Mouse (Mus musculus) thymus, adult 2 months (tissue): ENCODE measurements around the gene Fkbp14. TPM values are rescaled to one million over a fixed set of nuclear protein-coding genes. Genes with fewer than 3 reads are reported as not detected.

Experiments
- DNase-seq: peaks from one replicate; pipeline ENCODE4 v3.0.0; 2021
- H3K27ac ChIP-seq: fragments of 200-500 bp; 2 replicates; pipeline ENCODE4 v1.5.1; 2012; ENCODE audit warnings: low read length, control low read depth; ENCODE audit not compliant: control insufficient read depth, insufficient read depth
- H3K27me3 ChIP-seq: fragments of 200-500 bp; 2 replicates; pipeline ENCODE4 v1.6.1; 2012; ENCODE audit warnings: mild to moderate bottlenecking, low read length, moderate library complexity, mixed read lengths; ENCODE audit not compliant: control insufficient read depth, insufficient read depth
- H3K36me3 ChIP-seq: fragments of 200-500 bp; 2 replicates; pipeline ENCODE4 v1.6.1; 2012; ENCODE audit warnings: mild to moderate bottlenecking, low read length, moderate library complexity; ENCODE audit not compliant: control insufficient read depth, insufficient read depth
- H3K4me1 ChIP-seq: fragments of 200-500 bp; replicated peaks from 2 replicates; pipeline ENCODE4 v1.6.1; 2012; ENCODE audit warnings: low read length; ENCODE audit not compliant: control insufficient read depth, insufficient read depth
- H3K4me3 ChIP-seq: fragments of 200-500 bp; 2 replicates; pipeline ENCODE4 v1.5.1; 2012; ENCODE audit warnings: mild to moderate bottlenecking, low read length, control low read depth, moderate library complexity; ENCODE audit not compliant: control insufficient read depth, insufficient read depth
- CTCF ChIP-seq: fragments of 200-500 bp; IDR thresholded peaks from 2 replicates; pipeline ENCODE4 v1.5.1; 2012; ENCODE audit warnings: mild to moderate bottlenecking, control low read depth, low read length, moderate library complexity, borderline replicate concordance; ENCODE audit not compliant: control insufficient read depth, poor library complexity, insufficient read depth; ENCODE audit errors: extremely low read depth
- POLR2A ChIP-seq: fragments of 200-500 bp; IDR thresholded peaks from 2 replicates; pipeline ENCODE4 v1.6.1; 2012; ENCODE audit warnings: mild to moderate bottlenecking, low read length, control low read depth, moderate library complexity; ENCODE audit not compliant: control insufficient read depth, poor library complexity, insufficient read depth; ENCODE audit errors: extremely low read depth
- WGBS: fragments of 180-500 bp; shearing (Covaris S2); methylation state at CpG from one replicate; pipeline ENCODE4 v1.1.7; 2018; 5-methylcytosine and 5-hydroxymethylcytosine counted together
- polyA plus RNA-seq: library from polyadenylated mRNA; depleted of rRNA; stranded (reverse); fragments of >200 nt; gene quantifications from 2 replicates; pipeline ENCODE4 v1.2.3, GENCODE M21; 2012

Gene Fkbp14
- polyA plus RNA-seq, 1 experiment = 1.1 TPM

DNA sequence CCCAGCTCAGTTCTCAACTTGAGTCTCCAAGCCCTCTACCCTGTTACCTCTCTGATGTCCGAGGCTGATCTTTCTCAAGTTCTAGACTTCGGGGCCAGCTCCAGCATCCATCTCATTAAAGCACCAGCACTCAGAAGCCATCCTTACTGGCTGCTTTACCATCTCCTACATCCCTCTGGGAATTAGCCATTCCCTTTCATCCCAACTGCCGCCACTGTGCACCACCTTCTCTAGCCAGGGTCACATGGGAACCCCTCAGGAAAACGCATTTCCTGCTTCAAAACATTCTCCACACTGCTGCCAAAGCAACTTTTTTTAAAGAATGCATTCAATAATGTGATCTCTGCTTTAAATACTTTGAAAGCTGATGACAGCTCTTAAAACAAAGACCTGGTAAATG, 47.8 kb downstream of the Fkbp14 start:
- no peak overlapping the region for H3K27ac ChIP-seq
- WGBS = 86% methylated on average over 4 of the region's 4 CpGs
- no peaks in the 10 kb centered on the region for H3K4me1 ChIP-seq
- no peak overlapping the region for H3K4me3 ChIP-seq
- no peak for DNase-seq
- no peaks in the 10 kb centered on the region for H3K36me3 ChIP-seq
- no peaks in the 10 kb centered on the region for H3K27me3 ChIP-seq
- TF ChIP-seq POLR2A (no peak), CTCF (no peak)

DNA sequence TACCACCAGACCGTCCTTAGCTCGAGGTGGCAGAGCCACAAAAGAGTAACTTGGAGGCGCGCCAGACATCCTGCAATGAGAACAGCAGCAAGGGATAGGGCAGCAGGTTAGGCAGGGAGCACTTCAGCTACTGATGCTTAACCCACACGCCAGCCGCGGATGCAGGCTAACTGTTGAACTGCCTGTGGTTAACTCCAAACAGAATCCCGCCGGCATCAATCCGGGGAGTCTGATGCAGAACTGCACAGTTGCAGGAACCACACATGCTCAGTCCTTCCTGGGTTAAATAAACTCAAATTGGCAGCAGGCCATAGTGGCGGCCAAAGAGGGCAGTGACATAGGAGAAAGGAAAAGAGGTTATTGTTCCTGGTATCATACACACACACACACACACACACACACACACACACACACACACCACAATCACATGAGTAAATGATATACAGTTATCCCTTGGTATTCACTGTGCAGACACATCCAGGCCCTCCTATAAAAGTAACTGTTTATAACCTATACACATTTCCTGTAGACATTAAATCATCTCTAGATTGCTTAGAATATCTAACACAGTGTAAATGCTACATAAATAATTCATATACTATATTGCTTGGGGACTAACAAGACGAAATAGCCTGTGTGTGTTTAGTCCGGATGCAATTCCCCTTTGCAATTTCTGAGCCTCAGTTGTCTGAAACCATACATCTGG, 48.6 kb downstream of the Fkbp14 start:
- 76% methylated on average over 13 of the region's 13 CpGs for WGBS
- H3K36me3 ChIP-seq = no peaks in the 10 kb centered on the region
- DNase-seq = no peak
- H3K4me1 ChIP-seq = no peaks in the 10 kb centered on the region
- TF ChIP-seq CTCF (no peak), POLR2A (no peak)
- H3K27ac ChIP-seq = no peak overlapping the region
- no peak overlapping the region for H3K4me3 ChIP-seq
- no peaks in the 10 kb centered on the region for H3K27me3 ChIP-seq

DNA sequence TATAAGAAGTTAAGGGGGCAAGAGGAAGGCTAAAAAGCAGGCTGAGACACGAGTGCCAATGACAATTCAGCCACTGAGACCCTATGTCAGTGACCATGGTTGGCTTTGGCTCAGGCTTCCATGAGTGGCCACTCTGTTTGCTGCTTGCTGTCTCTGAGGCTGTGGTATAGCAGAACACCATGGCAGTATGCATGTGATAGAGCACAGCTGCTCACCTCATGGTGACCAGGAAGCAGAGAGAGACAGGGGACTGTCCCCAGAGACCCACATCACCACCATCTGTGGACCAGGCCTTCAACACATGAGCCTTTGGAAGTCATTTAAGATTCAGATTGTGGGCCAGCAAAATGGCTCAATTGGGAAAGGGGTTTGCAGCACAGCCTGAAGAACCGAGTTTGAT, 53.5 kb downstream of the Fkbp14 start:
- H3K27ac ChIP-seq = no peak overlapping the region
- no peaks in the 10 kb centered on the region for H3K4me1 ChIP-seq
- no peak overlapping the region for H3K4me3 ChIP-seq
- TF ChIP-seq CTCF (no peak), POLR2A (no peak)
- WGBS = 85% methylated on average over 2 of the region's 2 CpGs
- DNase-seq = no peak
- no peaks in the 10 kb centered on the region for H3K27me3 ChIP-seq
- no peaks in the 10 kb centered on the region for H3K36me3 ChIP-seq

DNA sequence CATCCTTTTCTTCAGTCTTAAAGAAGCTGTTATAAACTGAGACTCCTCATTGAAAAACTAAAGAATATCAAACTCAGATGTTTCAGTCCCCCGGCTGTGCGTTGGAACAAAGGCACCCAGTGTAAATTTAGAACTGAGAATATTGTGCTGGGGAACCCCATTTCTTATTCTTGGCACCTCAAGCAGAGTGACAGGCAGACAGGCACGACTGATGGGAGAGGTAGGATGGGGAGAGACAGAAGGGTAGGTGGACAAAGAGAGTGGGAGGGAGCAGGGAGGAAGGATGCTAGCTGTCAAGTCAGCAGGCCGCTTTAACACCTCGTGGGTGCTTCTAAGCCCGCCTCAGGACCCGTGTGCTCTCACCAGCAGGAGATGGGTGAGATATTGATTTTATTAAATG, 54.3 kb downstream of the Fkbp14 start:
- Histone ChIP-seq H3K27ac (no peak overlapping the region), H3K4me3 (no peak overlapping the region), H3K27me3 (no peaks in the 10 kb centered on the region), H3K36me3 (no peaks in the 10 kb centered on the region), H3K4me1 (no peaks in the 10 kb centered on the region)
- 92% methylated on average over 7 of the region's 7 CpGs for WGBS
- no peak for DNase-seq
- no peak for TF ChIP-seq CTCF
- TF ChIP-seq POLR2A = no peak

DNA sequence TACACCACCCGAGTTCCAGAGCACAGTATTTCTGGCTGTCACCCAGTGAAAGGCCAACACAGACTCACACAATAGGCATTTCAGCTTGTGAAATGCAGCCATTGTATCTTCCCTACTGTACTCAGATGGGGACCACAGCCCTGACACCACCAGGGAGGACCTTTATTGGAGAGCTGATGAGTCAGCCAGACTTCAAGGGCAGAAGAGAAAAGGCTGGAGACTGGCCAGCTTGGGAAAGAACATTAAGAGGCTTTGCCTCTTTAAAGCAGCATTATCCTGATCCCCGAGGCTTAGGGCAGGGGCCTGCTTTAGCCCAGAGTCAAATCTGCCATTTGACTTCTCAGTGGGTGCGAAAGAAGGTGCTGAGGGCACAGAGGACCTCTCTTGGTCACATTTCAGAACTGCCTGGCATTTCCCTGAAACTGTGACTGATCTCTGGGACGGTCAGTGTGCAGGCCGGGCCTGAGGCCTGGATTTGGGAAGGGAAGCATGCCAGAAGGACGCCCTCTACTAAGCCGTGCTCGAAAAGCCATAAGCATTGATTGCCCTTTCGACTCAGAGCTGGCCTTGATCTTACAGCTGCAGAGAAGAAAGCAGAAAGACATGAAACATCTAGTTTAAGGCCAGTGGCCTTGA, 56.7 kb downstream of the Fkbp14 start:
- Histone ChIP-seq H3K4me3 (no peak overlapping the region), H3K4me1 (no peaks in the 10 kb centered on the region), H3K27me3 (no peaks in the 10 kb centered on the region), H3K27ac (no peak overlapping the region), H3K36me3 (no peaks in the 10 kb centered on the region)
- TF ChIP-seq POLR2A = no peak
- 92% methylated on average over 9 of the region's 9 CpGs for WGBS
- DNase-seq = no peak

DNA sequence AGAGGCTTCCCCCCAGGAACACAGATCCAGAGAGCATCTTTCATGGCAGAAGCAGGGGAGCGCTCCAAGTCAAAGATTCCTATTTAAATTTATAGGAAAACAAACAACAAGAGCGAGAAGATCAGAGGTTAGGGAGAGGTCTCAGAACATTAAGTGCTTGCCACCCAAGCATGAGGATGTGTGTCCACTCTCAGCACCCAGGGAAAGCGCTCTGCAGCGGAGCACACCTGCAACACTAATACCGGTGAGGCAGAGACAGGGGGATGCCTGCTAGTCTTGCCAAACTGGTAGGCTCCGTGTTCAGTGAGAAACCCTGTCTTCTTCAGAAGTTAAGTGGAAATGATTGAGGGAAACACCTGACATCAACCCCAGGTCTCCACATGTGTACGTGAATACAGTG, 57.7 kb downstream of the Fkbp14 start:
- TF ChIP-seq CTCF (no peak), POLR2A (no peak)
- H3K4me1 ChIP-seq = no peaks in the 10 kb centered on the region

DNA sequence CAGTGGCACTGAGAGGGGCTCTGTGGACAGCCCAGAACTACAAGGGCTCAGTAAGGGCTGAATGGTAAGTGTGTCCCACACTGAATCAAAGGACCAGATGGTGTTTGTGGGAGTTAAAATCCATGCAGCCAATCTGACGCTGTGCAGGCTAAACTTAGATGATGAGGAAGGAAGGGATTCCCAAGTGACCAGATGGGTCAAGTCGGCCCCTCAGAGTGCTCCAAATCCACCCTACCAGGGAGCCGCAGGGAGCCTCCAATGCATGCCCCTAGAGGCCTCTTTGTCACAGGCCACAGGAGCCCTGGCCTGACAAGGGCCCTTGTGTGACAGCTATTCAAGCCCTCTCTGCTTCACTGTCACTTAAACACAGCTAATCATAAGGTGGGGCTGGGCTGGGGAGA, 58.3 kb downstream of the Fkbp14 start:
- Histone ChIP-seq H3K4me3 (no peak overlapping the region), H3K27ac (no peak overlapping the region), H3K36me3 (no peaks in the 10 kb centered on the region), H3K4me1 (no peaks in the 10 kb centered on the region), H3K27me3 (no peaks in the 10 kb centered on the region)
- TF ChIP-seq POLR2A (no peak), CTCF (no peak)
- WGBS = 91% methylated on average over 3 of the region's 3 CpGs
- DNase-seq = no peak

More for the DNA sequence above, 57.7 kb downstream of the Fkbp14 start:
- no peak for DNase-seq
- H3K27ac ChIP-seq = no peak overlapping the region
- H3K4me3 ChIP-seq = no peak overlapping the region
- H3K36me3 ChIP-seq = no peaks in the 10 kb centered on the region
- no peaks in the 10 kb centered on the region for H3K27me3 ChIP-seq
- 96% methylated on average over 7 of the region's 7 CpGs for WGBS
